Mouse (Mus musculus) bone marrow macrophage, adult 2 months (primary cell): ENCODE measurements around the gene Gfm2.

ENCODE experiments used
- CTCF ChIP-seq: IDR thresholded peaks from 2 replicates; pipeline ENCODE4 v1.5.1; 2012; ENCODE audit warnings: low read depth, mild to moderate bottlenecking, low read length, moderate library complexity
- POLR2A ChIP-seq: IDR thresholded peaks from 2 replicates; pipeline ENCODE4 v1.6.1; 2012; ENCODE audit warnings: mild to moderate bottlenecking, low read depth, low read length, borderline replicate concordance

- TF ChIP-seq POLR2A (no peak), CTCF (no peak)
Measured at GRCm38 (mm10) chr13:97109046-97109445, 28.7 kb upstream of the Gfm2 start.
